Mouse (Mus musculus): ENCODE measurements around the gene Slc9a1. TPM values are rescaled to one million over a fixed set of nuclear protein-coding genes. Genes with fewer than 3 reads are reported as not detected.

The Slc9a1 gene
- polyA plus RNA-seq, 1 experiment from 2014 or later, result 6.1 TPM

GRCm38 (mm10) chr4:133423108-133423507 is 53.6 kb downstream of the Slc9a1 start:
- WGBS, result 45% methylated on average over 6 of the region's 6 CpGs
- ATAC-seq, result 0 out of 2 replicates have a peak, but pooled peaks have one; percentile 11
- H3K36me3 ChIP-seq (ENCODE audit: control insufficient read depth, insufficient read depth), result peaks cover 43% of the 10 kb centered on the region
- H3K27ac ChIP-seq (ENCODE audit: low read depth, low read length), result no peak overlapping the region
- no peak overlapping the region for H3K4me2 ChIP-seq (replicated peaks; ENCODE audit: low read depth)
- no peaks in the 10 kb centered on the region for H3K9me3 ChIP-seq (ENCODE audit: control insufficient read depth)
- no peak overlapping the region for H3K4me3 ChIP-seq (ENCODE audit: low read depth, low read length)
- H3K27me3 ChIP-seq (replicated peaks; ENCODE audit: control insufficient read depth, insufficient read depth, low read length), result no peaks in the 10 kb centered on the region
- peak; percentile 89 for TF ChIP-seq CTCF (IDR thresholded peaks at IDR 0.05; ENCODE audit: low read depth)
- H3K9ac ChIP-seq (ENCODE audit: low read depth, low read length), result no peak overlapping the region
- H3K4me1 ChIP-seq (replicated peaks; ENCODE audit: control insufficient read depth, insufficient read depth, low read length), result no peaks in the 10 kb centered on the region

- no peak overlapping the region for H3K4me3 ChIP-seq (ENCODE audit: low read depth, low read length)
- no peak for ATAC-seq
- H3K4me1 ChIP-seq (replicated peaks; ENCODE audit: control insufficient read depth, insufficient read depth, low read length), result no peaks in the 10 kb centered on the region
- no peak for TF ChIP-seq CTCF (IDR thresholded peaks at IDR 0.05; ENCODE audit: low read depth)
- H3K27ac ChIP-seq (ENCODE audit: low read depth, low read length), result no peak overlapping the region
- H3K27me3 ChIP-seq (replicated peaks; ENCODE audit: control insufficient read depth, insufficient read depth, low read length), result no peaks in the 10 kb centered on the region
- WGBS, result 82% methylated on average over 6 of the region's 6 CpGs
- H3K4me2 ChIP-seq (replicated peaks; ENCODE audit: low read depth), result no peak overlapping the region
- H3K9me3 ChIP-seq (ENCODE audit: control insufficient read depth), result no peaks in the 10 kb centered on the region
- no peak overlapping the region for H3K9ac ChIP-seq (ENCODE audit: low read depth, low read length)
- peaks cover 38% of the 10 kb centered on the region for H3K36me3 ChIP-seq (ENCODE audit: control insufficient read depth, insufficient read depth)
These were observed 54.2 kb downstream of the Slc9a1 start for GRCm38 (mm10) chr4:133423691-133424090.

- H3K4me3 ChIP-seq (ENCODE audit: low read depth, low read length), result no peak overlapping the region
- no peaks in the 10 kb centered on the region for H3K4me1 ChIP-seq (replicated peaks; ENCODE audit: control insufficient read depth, insufficient read depth, low read length)
- peak; percentile 44 for ATAC-seq
- H3K27ac ChIP-seq (ENCODE audit: low read depth, low read length), result no peak overlapping the region
- H3K27me3 ChIP-seq (replicated peaks; ENCODE audit: control insufficient read depth, insufficient read depth, low read length), result no peaks in the 10 kb centered on the region
- no peak overlapping the region for H3K4me2 ChIP-seq (replicated peaks; ENCODE audit: low read depth)
- peaks cover 36% of the 10 kb centered on the region for H3K36me3 ChIP-seq (ENCODE audit: control insufficient read depth, insufficient read depth)
- TF ChIP-seq CTCF (IDR thresholded peaks at IDR 0.05; ENCODE audit: low read depth), result peak; percentile 97
- no peaks in the 10 kb centered on the region for H3K9me3 ChIP-seq (ENCODE audit: control insufficient read depth)
- 34% methylated on average over 4 of the region's 4 CpGs for WGBS
- no peak overlapping the region for H3K9ac ChIP-seq (ENCODE audit: low read depth, low read length)
These were observed 54.6 kb downstream of the Slc9a1 start for GRCm38 (mm10) chr4:133424100-133424499.

- WGBS, result 58% methylated on average over 5 of the region's 5 CpGs
- Histone ChIP-seq H3K27me3 (replicated peaks; ENCODE audit: control insufficient read depth, insufficient read depth, low read length) (no peaks in the 10 kb centered on the region), H3K27ac (ENCODE audit: low read depth, low read length) (no peak overlapping the region), H3K4me2 (replicated peaks; ENCODE audit: low read depth) (no peak overlapping the region), H3K9me3 (ENCODE audit: control insufficient read depth) (no peaks in the 10 kb centered on the region), H3K36me3 (ENCODE audit: control insufficient read depth, insufficient read depth) (peaks cover 16% of the 10 kb centered on the region), H3K9ac (ENCODE audit: low read depth, low read length) (no peak overlapping the region), H3K4me1 (replicated peaks; ENCODE audit: control insufficient read depth, insufficient read depth, low read length) (no peaks in the 10 kb centered on the region), H3K4me3 (ENCODE audit: low read depth, low read length) (no peak overlapping the region)
- no peak for TF ChIP-seq CTCF (IDR thresholded peaks at IDR 0.05; ENCODE audit: low read depth)
- no peak for ATAC-seq
These were observed 56.6 kb downstream of the Slc9a1 start for GRCm38 (mm10) chr4:133426141-133426540.

- WGBS, result 77% methylated on average over 6 of the region's 6 CpGs
- H3K4me2 ChIP-seq (replicated peaks; ENCODE audit: low read depth), result no peak overlapping the region
- no peak overlapping the region for H3K9ac ChIP-seq (ENCODE audit: low read depth, low read length)
- H3K36me3 ChIP-seq (ENCODE audit: control insufficient read depth, insufficient read depth), result no peaks in the 10 kb centered on the region
- H3K27ac ChIP-seq (ENCODE audit: low read depth, low read length), result no peak overlapping the region
- no peak for TF ChIP-seq CTCF (IDR thresholded peaks at IDR 0.05; ENCODE audit: low read depth)
- no peaks in the 10 kb centered on the region for H3K9me3 ChIP-seq (ENCODE audit: control insufficient read depth)
- no peaks in the 10 kb centered on the region for H3K27me3 ChIP-seq (replicated peaks; ENCODE audit: control insufficient read depth, insufficient read depth, low read length)
- ATAC-seq, result no peak
- no peaks in the 10 kb centered on the region for H3K4me1 ChIP-seq (replicated peaks; ENCODE audit: control insufficient read depth, insufficient read depth, low read length)
- no peak overlapping the region for H3K4me3 ChIP-seq (ENCODE audit: low read depth, low read length)
These were observed 62.0 kb downstream of the Slc9a1 start for GRCm38 (mm10) chr4:133431508-133431907.

DNA sequence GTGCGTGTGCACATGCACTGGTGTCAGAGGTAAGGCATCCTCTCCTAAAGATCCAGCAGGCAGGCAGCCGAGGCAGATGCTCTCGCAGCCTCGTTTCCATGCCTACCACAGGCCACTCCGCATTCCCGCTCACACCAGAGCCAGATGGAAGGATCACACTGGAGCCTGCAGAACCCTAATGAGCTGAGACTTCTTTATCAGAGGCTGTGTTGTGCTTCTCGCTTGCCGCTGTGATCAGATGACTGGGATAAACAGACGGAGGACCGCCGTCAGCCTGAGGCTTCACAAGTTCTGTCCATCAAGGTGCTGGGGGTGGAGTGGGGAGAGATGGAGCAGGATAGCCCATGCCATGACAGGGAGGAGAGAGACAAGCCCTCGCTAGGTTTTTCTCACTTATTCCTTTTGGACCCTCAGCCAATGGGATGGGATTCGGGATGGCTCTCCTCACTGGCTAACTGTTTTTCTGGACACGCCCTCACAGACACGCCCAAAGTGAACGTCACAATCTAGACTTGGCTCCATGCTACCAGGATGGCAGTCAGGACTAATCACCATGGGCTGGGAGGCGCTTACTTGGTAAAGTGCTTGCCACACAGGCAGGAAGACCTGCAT is 63.2 kb downstream of the Slc9a1 start:
- Histone ChIP-seq H3K4me1 (replicated peaks; ENCODE audit: control insufficient read depth, insufficient read depth, low read length) (no peaks in the 10 kb centered on the region), H3K36me3 (ENCODE audit: control insufficient read depth, insufficient read depth) (no peaks in the 10 kb centered on the region), H3K4me2 (replicated peaks; ENCODE audit: low read depth) (no peak overlapping the region), H3K27me3 (replicated peaks; ENCODE audit: control insufficient read depth, insufficient read depth, low read length) (no peaks in the 10 kb centered on the region), H3K27ac (ENCODE audit: low read depth, low read length) (no peak overlapping the region), H3K4me3 (ENCODE audit: low read depth, low read length) (no peak overlapping the region), H3K9ac (ENCODE audit: low read depth, low read length) (no peak overlapping the region), H3K9me3 (ENCODE audit: control insufficient read depth) (no peaks in the 10 kb centered on the region)
- peak; percentile 38; the same call in 1 of the 2 replicates for ATAC-seq
- 25% methylated on average over 17 of the region's 17 CpGs for WGBS
- TF ChIP-seq CTCF (IDR thresholded peaks at IDR 0.05; ENCODE audit: low read depth), result no peak

All from intestine, postnatal 0 days (tissue).